Mouse (Mus musculus): ENCODE measurements at regions not wholly inside any gene's neighbourhood (a gene's known extent, or its start where the extent isn't known, plus 50 kb on each side); places are given as distances from the start of the nearest gene placed in this dataset.

GRCm38 (mm10) chr12:58901931-58902330, 109.9 kb downstream of the Sec23a start:
- no peak for DNase-seq (ENCODE audit: low read depth, low spot score)

- no peak for DNase-seq (ENCODE audit: low read depth, low spot score)
Observed at GRCm38 (mm10) chr12:58875808-58876207, 136.0 kb downstream of the Sec23a start.

- DNase-seq (ENCODE audit: low read depth, low spot score), result no peak
Observed at GRCm38 (mm10) chr12:58872465-58872864, 139.4 kb downstream of the Sec23a start.

- DNase-seq (ENCODE audit: low read depth, low spot score), result no peak
Observed at GRCm38 (mm10) chr12:58856498-58856897, 155.3 kb downstream of the Sec23a start.

- DNase-seq (ENCODE audit: low read depth, low spot score), result peak; percentile 3
Observed at GRCm38 (mm10) chr12:58851677-58852385, 160.0 kb downstream of the Sec23a start.

DNA sequence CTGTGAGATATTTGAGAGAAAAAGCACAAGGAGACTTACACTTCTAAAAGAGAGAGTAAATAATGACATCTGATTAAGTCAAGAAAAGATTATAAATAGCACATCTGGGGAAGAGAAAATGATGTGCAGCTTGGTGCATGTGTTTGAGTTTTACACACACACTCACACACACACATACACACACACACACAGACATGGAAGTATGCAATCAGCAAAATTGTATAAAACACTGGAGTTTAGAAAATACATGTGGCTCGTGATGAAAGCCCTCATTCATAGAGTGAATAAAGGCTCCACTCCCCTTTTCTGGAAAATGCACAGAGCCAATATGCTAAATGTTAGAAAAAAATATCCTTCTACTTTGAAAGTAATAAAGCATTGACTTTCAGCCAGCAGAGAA, 182.2 kb downstream of the Sec23a start:
- DNase-seq (ENCODE audit: low read depth, low spot score), result no peak

- no peak for DNase-seq (ENCODE audit: low read depth, low spot score)
Observed at GRCm38 (mm10) chr12:58827864-58828263, 184.0 kb downstream of the Sec23a start.

DNA sequence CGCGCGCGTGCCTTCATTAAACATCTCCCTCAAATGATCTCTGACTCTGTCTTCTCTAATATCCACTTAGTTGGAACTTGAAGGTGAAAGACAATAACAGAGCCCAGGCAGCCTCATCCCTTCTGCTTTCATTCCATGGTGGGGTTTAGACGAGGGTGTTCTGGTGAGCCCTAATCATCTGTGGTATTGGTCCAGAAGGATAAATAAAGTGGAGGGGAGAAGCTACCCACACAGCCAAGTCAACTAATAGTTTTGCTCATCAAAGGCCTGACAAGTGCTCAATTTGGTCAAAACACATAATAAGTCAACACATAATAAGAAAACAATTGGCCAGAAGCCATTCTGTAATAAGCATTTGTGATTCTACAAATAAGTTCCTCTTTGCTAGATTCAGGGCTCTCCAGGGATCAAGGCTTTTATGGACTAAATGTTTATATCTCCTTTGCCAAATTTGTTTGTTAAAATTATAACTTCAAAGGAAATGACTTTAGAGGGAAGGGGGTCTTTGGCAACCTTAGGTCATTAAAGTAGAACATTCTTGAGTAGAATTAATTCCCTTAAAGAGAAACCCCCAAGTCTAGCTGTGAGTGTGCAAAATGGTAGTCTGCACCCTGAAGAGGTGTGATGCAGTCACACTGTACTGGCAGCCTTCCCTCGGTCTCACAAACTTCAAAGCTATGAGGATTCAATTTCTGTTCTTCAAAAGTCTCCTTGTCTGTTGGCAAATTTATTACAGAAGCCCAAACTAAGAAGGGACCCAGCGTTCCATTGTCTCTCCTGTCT, 186.5 kb downstream of the Sec23a start:
- no peak for DNase-seq (ENCODE audit: low read depth, low spot score)

GRCm38 (mm10) chr12:58822971-58823370, 188.8 kb downstream of the Sec23a start:
- no peak for DNase-seq (ENCODE audit: low read depth, low spot score)

DNA sequence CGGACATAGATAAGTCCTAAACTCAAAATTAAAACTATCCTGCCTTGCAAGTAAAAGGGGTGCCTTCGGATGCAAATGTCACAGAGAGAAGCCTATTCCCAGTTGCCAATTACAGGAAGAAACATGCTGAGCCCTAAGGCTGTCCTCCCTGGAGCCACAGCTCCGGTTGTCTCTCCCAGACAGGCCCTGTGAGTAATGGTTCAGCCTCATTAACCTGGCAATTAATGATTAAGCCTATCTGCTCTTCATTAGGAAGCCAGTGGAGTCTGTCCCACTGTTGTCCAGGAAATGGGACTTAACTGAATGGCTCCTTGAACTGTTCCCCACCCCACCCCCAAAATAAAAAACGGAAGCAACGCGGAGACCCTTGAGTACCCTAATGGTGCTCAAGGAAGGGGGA, 207.7 kb downstream of the Sec23a start:
- no peak for DNase-seq (ENCODE audit: low read depth, low spot score)

GRCm38 (mm10) chr12:58802410-58802809, 209.4 kb downstream of the Sec23a start:
- peak; percentile 85 for DNase-seq (ENCODE audit: low read depth, low spot score)
